Mouse (Mus musculus) neural tube, embryonic 15.5 days (tissue): ENCODE data around the gene Gtsf1. TPM values are rescaled to one million over a fixed set of nuclear protein-coding genes. Genes with fewer than 3 reads are reported as not detected.

Experiments used
- ATAC-seq: fragments of 200-750 bp; cut with Nextera tagmentation; 2 replicates; pipeline ENCODE4 v1.8.0; 2017; ENCODE audit warnings: mild to moderate bottlenecking, moderate TSS enrichment, moderate library complexity; ENCODE audit not compliant: low FRiP score
- H3K27ac ChIP-seq: fragments of 300-500 bp; sonication (generic); replicated peaks from 2 replicates; pipeline ENCODE4 v1.5.1; 2015; ENCODE audit warnings: mild to moderate bottlenecking, inconsistent platforms
- H3K27me3 ChIP-seq: fragments of 300-500 bp; sonication (generic); replicated peaks from 2 replicates; pipeline ENCODE4 v1.6.1; 2015; ENCODE audit warnings: inconsistent platforms
- H3K36me3 ChIP-seq: fragments of 300-500 bp; sonication (generic); 2 replicates; pipeline ENCODE4 v1.6.1; 2015; ENCODE audit warnings: inconsistent platforms
- H3K4me1 ChIP-seq: fragments of 300-500 bp; sonication (generic); 2 replicates; pipeline ENCODE4 v1.6.1; 2015; ENCODE audit warnings: inconsistent platforms
- H3K4me2 ChIP-seq: fragments of 300-500 bp; sonication (generic); 2 replicates; pipeline ENCODE4 v1.6.1; 2015; ENCODE audit warnings: inconsistent platforms, mild to moderate bottlenecking, moderate library complexity
- H3K4me3 ChIP-seq: fragments of 300-500 bp; sonication (generic); replicated peaks from 2 replicates; pipeline ENCODE4 v1.5.1; 2015; ENCODE audit warnings: mild to moderate bottlenecking, inconsistent platforms
- H3K9ac ChIP-seq: fragments of 300-500 bp; sonication (generic); replicated peaks from 2 replicates; pipeline ENCODE4 v1.6.1; 2015; ENCODE audit warnings: mild to moderate bottlenecking, inconsistent platforms
- H3K9me3 ChIP-seq: fragments of 300-500 bp; sonication (generic); replicated peaks from 2 replicates; pipeline ENCODE4 v1.6.1; 2016; ENCODE audit warnings: inconsistent platforms
- WGBS: fragments of 180-500 bp; shearing (Covaris S2); methylation state at CpG from one replicate; pipeline ENCODE4 v1.1.7; 2015; ENCODE audit warnings: mixed read lengths; 5-methylcytosine and 5-hydroxymethylcytosine counted together
- polyA plus RNA-seq: library from polyadenylated mRNA; unstranded; fragments of >200 nt; fragmentation: Nextera tagmentation; extraction: Ambion mirVana; gene quantifications from 2 replicates; pipeline ENCODE4 v1.2.1, GENCODE M21; 2015

Gene Gtsf1
- polyA plus RNA-seq, 1 experiment from 2014 or later: not detected

GRCm38 (mm10) chr15:103375112-103375800 lies 55.0 kb downstream of the Gtsf1 start:
- ATAC-seq: no peak
- 89% methylated on average over 4 of the region's 4 CpGs for WGBS
- H3K4me1 ChIP-seq: peaks cover 18% of the 10 kb centered on the region
- H3K27ac ChIP-seq: no peak overlapping the region
- no peak overlapping the region for H3K4me3 ChIP-seq
- H3K27me3 ChIP-seq: no peaks in the 10 kb centered on the region
- H3K9me3 ChIP-seq: no peaks in the 10 kb centered on the region
- H3K36me3 ChIP-seq: no peaks in the 10 kb centered on the region
- H3K4me2 ChIP-seq: no peak overlapping the region
- no peak overlapping the region for H3K9ac ChIP-seq

GRCm38 (mm10) chr15:103372461-103372860 lies 57.8 kb downstream of the Gtsf1 start:
- H3K27ac ChIP-seq: no peak overlapping the region
- H3K9ac ChIP-seq: no peak overlapping the region
- peaks cover 7% of the 10 kb centered on the region for H3K4me1 ChIP-seq
- no peak overlapping the region for H3K4me3 ChIP-seq
- H3K4me2 ChIP-seq: no peak overlapping the region
- peaks cover 5% of the 10 kb centered on the region for H3K27me3 ChIP-seq
- ATAC-seq: no peak
- no peaks in the 10 kb centered on the region for H3K9me3 ChIP-seq
- H3K36me3 ChIP-seq: no peaks in the 10 kb centered on the region

GRCm38 (mm10) chr15:103371741-103372140 lies 58.5 kb downstream of the Gtsf1 start:
- Histone ChIP-seq H3K4me2 (no peak overlapping the region), H3K27ac (no peak overlapping the region), H3K4me1 (peaks cover 6% of the 10 kb centered on the region), H3K4me3 (no peak overlapping the region), H3K9me3 (no peaks in the 10 kb centered on the region), H3K36me3 (no peaks in the 10 kb centered on the region), H3K27me3 (peaks cover 12% of the 10 kb centered on the region), H3K9ac (no peak overlapping the region)
- ATAC-seq: no peak
- WGBS: 100% methylated on average over 1 of the region's 1 CpGs

GRCm38 (mm10) chr15:103371208-103371607 lies 59.1 kb downstream of the Gtsf1 start:
- H3K36me3 ChIP-seq: no peaks in the 10 kb centered on the region
- H3K4me2 ChIP-seq: no peak overlapping the region
- no peak for ATAC-seq
- H3K27me3 ChIP-seq: peaks cover 15% of the 10 kb centered on the region
- WGBS: 41% methylated on average over 2 of the region's 2 CpGs
- H3K9ac ChIP-seq: no peak overlapping the region
- peaks cover 9% of the 10 kb centered on the region for H3K4me1 ChIP-seq
- H3K27ac ChIP-seq: no peak overlapping the region
- H3K9me3 ChIP-seq: no peaks in the 10 kb centered on the region
- no peak overlapping the region for H3K4me3 ChIP-seq

GRCm38 (mm10) chr15:103370462-103370861 lies 59.8 kb downstream of the Gtsf1 start:
- Histone ChIP-seq H3K27me3 (peaks cover 17% of the 10 kb centered on the region), H3K9ac (no peak overlapping the region), H3K27ac (no peak overlapping the region), H3K9me3 (no peaks in the 10 kb centered on the region), H3K4me1 (peaks cover 16% of the 10 kb centered on the region), H3K36me3 (no peaks in the 10 kb centered on the region), H3K4me2 (no peak overlapping the region), H3K4me3 (no peak overlapping the region)
- no peak for ATAC-seq
- WGBS: 53% methylated on average over 4 of the region's 4 CpGs

- WGBS: 73% methylated on average over 1 of the region's 1 CpGs
- no peak overlapping the region for H3K9ac ChIP-seq
- no peaks in the 10 kb centered on the region for H3K9me3 ChIP-seq
- no peaks in the 10 kb centered on the region for H3K36me3 ChIP-seq
- no peak overlapping the region for H3K4me3 ChIP-seq
- ATAC-seq: no peak
- peaks cover 19% of the 10 kb centered on the region for H3K4me1 ChIP-seq
- no peak overlapping the region for H3K4me2 ChIP-seq
- H3K27me3 ChIP-seq: peaks cover 22% of the 10 kb centered on the region
- no peak overlapping the region for H3K27ac ChIP-seq
Measured at GRCm38 (mm10) chr15:103369123-103369522, 61.1 kb downstream of the Gtsf1 start.

GRCm38 (mm10) chr15:103368179-103368940 lies 61.9 kb downstream of the Gtsf1 start:
- Histone ChIP-seq H3K4me2 (no peak overlapping the region), H3K27me3 (peaks cover 22% of the 10 kb centered on the region), H3K36me3 (no peaks in the 10 kb centered on the region), H3K9me3 (no peaks in the 10 kb centered on the region), H3K27ac (no peak overlapping the region), H3K4me3 (no peak overlapping the region), H3K4me1 (peaks cover 19% of the 10 kb centered on the region), H3K9ac (no peak overlapping the region)
- 85% methylated on average over 4 of the region's 4 CpGs for WGBS
- no peak for ATAC-seq

GRCm38 (mm10) chr15:103366376-103367149 lies 63.7 kb downstream of the Gtsf1 start, which contains the start of gene Itga5:
Gene Itga5 (minus strand): TSS chr15:103366763.
- peaks cover 22% of the 10 kb centered on the region for H3K27me3 ChIP-seq
- H3K4me1 ChIP-seq: peaks cover 19% of the 10 kb centered on the region
- peak within 1 kb of the TSS; percentile 52 for H3K9ac ChIP-seq
- WGBS: 1% methylated on average over 48 of the region's 51 CpGs
- H3K4me3 ChIP-seq: peak within 1 kb of the TSS; percentile 49
- peak within 1 kb of the TSS; percentile 91 for H3K4me2 ChIP-seq
- H3K9me3 ChIP-seq: no peaks in the 10 kb centered on the region
- ATAC-seq: peak; percentile 72
- 0 out of 2 replicates have a peak within 1 kb of the TSS, but pooled peaks have one; percentile 19 for H3K27ac ChIP-seq
- H3K36me3 ChIP-seq: no peaks in the 10 kb centered on the region

GRCm38 (mm10) chr15:103365471-103366375 lies 64.5 kb downstream of the Gtsf1 start:
- ATAC-seq: peak; percentile 33; the same call in 1 of the 2 replicates
- H3K4me1 ChIP-seq: peaks cover 19% of the 10 kb centered on the region
- H3K9ac ChIP-seq: peak overlapping the region; percentile 52
- H3K9me3 ChIP-seq: no peaks in the 10 kb centered on the region
- no peaks in the 10 kb centered on the region for H3K36me3 ChIP-seq
- H3K4me2 ChIP-seq: peak overlapping the region; percentile 91
- under 1% methylated on average over 51 of the region's 51 CpGs for WGBS
- H3K27ac ChIP-seq: 0 out of 2 replicates have a peak overlapping the region, but pooled peaks have one; percentile 19
- peaks cover 22% of the 10 kb centered on the region for H3K27me3 ChIP-seq
- H3K4me3 ChIP-seq: peak overlapping the region; percentile 49

GRCm38 (mm10) chr15:103364761-103365160 lies 65.5 kb downstream of the Gtsf1 start:
- Histone ChIP-seq H3K27me3 (peaks cover 22% of the 10 kb centered on the region), H3K9me3 (no peaks in the 10 kb centered on the region), H3K4me3 (peak overlapping the region; percentile 49), H3K36me3 (no peaks in the 10 kb centered on the region), H3K27ac (no peak overlapping the region), H3K9ac (no peak overlapping the region), H3K4me2 (peak overlapping the region; percentile 91), H3K4me1 (peaks cover 19% of the 10 kb centered on the region)
- whole genome bisulfite sequencing: 65% methylated on average over 4 of the region's 4 CpGs
- no peak for ATAC-seq

- no peak overlapping the region for H3K4me2 ChIP-seq
- H3K9me3 ChIP-seq: no peaks in the 10 kb centered on the region
- H3K27ac ChIP-seq: no peak overlapping the region
- no peak overlapping the region for H3K9ac ChIP-seq
- peaks cover 22% of the 10 kb centered on the region for H3K27me3 ChIP-seq
- H3K36me3 ChIP-seq: no peaks in the 10 kb centered on the region
- no peak overlapping the region for H3K4me3 ChIP-seq
- ATAC-seq: no peak
- H3K4me1 ChIP-seq: peaks cover 22% of the 10 kb centered on the region
- WGBS: 68% methylated on average over 1 of the region's 1 CpGs
Measured at GRCm38 (mm10) chr15:103363809-103364208, 66.5 kb downstream of the Gtsf1 start.
